Mouse (Mus musculus): Measurements from ENCODE around the gene Ttc9.

Gene Ttc9

GRCm38 (mm10) chr12:81658086-81658485 is 27.0 kb downstream of the Ttc9 start:
- no peak for DNase-seq (ENCODE audit: low spot score)

- no peak for DNase-seq (ENCODE audit: low spot score)
Measured at GRCm38 (mm10) chr12:81662076-81662475, 31.0 kb downstream of the Ttc9 start.

GRCm38 (mm10) chr12:81663116-81663515 is 32.1 kb downstream of the Ttc9 start:
- no peak for DNase-seq (ENCODE audit: low spot score)

- no peak for DNase-seq (ENCODE audit: low spot score)
Measured at GRCm38 (mm10) chr12:81663906-81664305, 32.9 kb downstream of the Ttc9 start.

GRCm38 (mm10) chr12:81668406-81668805 is 37.4 kb downstream of the Ttc9 start:
- no peak for DNase-seq (ENCODE audit: low spot score)

- DNase-seq (ENCODE audit: low spot score): no peak
Measured at GRCm38 (mm10) chr12:81675557-81675956, 44.5 kb downstream of the Ttc9 start.

GRCm38 (mm10) chr12:81679807-81680529 is 48.9 kb downstream of the Ttc9 start:
- DNase-seq (ENCODE audit: low spot score): no peak

- no peak for DNase-seq (ENCODE audit: low spot score)
Measured at GRCm38 (mm10) chr12:81683395-81683794, 52.3 kb downstream of the Ttc9 start.

- DNase-seq (ENCODE audit: low spot score): no peak
Measured at GRCm38 (mm10) chr12:81684096-81684495, 53.0 kb downstream of the Ttc9 start.

- no peak for DNase-seq (ENCODE audit: low spot score)
Measured at GRCm38 (mm10) chr12:81685981-81686380, 54.9 kb downstream of the Ttc9 start.

GRCm38 (mm10) chr12:81686406-81687117 is 55.5 kb downstream of the Ttc9 start:
- no peak for DNase-seq (ENCODE audit: low spot score)

GRCm38 (mm10) chr12:81687873-81688272 is 56.8 kb downstream of the Ttc9 start:
- no peak for DNase-seq (ENCODE audit: low spot score)

GRCm38 (mm10) chr12:81688537-81688936 is 57.5 kb downstream of the Ttc9 start:
- DNase-seq (ENCODE audit: low spot score): no peak

- no peak for DNase-seq (ENCODE audit: low spot score)
Measured at GRCm38 (mm10) chr12:81689505-81690056, 58.5 kb downstream of the Ttc9 start.

GRCm38 (mm10) chr12:81690111-81690510 is 59.1 kb downstream of the Ttc9 start:
- no peak for DNase-seq (ENCODE audit: low spot score)

GRCm38 (mm10) chr12:81690751-81691150 is 59.7 kb downstream of the Ttc9 start:
- no peak for DNase-seq (ENCODE audit: low spot score)

- DNase-seq (ENCODE audit: low spot score): no peak
Measured at GRCm38 (mm10) chr12:81691177-81691730, 60.2 kb downstream of the Ttc9 start.

- no peak for DNase-seq (ENCODE audit: low spot score)
Measured at GRCm38 (mm10) chr12:81698011-81698410, 67.0 kb downstream of the Ttc9 start.

- no peak for DNase-seq (ENCODE audit: low spot score)
Measured at GRCm38 (mm10) chr12:81702903-81703302, 71.9 kb downstream of the Ttc9 start.

GRCm38 (mm10) chr12:81712618-81713017 is 81.6 kb downstream of the Ttc9 start:
- no peak for DNase-seq (ENCODE audit: low spot score)

Measured in c-Kit-positive CD71-positive TER-119-positive erythroid progenitor cells, embryonic 14.5 days (primary cell).